Mouse (Mus musculus): ENCODE measurements around the gene Cfap298. TPM values are rescaled to one million over a fixed set of nuclear protein-coding genes. Genes with fewer than 3 reads are reported as not detected.

Gene Cfap298
- total RNA-seq, 2 experiments from 2014 or later: 40.0 to 42.4 TPM

Small RNA genes lying within 50 kb of the gene (microRNA-seq; reads per million reads assigned to microRNA genes)
- gene Gm22933: 0 reads per million in 2 experiments

Other genes starting within 250 kb of the Cfap298 start
- 1 to 10 TPM; 7.6 to 8.1 TPM for gene Mis18a, start 207.7 kb downstream of the Cfap298 start, total RNA-seq (2021)
- gene Mrap, start 196.9 kb downstream of the Cfap298 start, total RNA-seq (2021): under 1 TPM in 1 of 2 experiments, not detected in 1; 0.87 TPM
- gene Urb1, start 124.7 kb downstream of the Cfap298 start, total RNA-seq (2021): 10 to 100 TPM; 13.7 to 14.4 TPM
- gene Eva1c, start 108.4 kb downstream of the Cfap298 start, total RNA-seq (2021): 1 to 10 TPM; 1.6 to 1.8 TPM
- gene Synj1, start 76.2 kb upstream of the Cfap298 start, total RNA-seq (2021): 100 to 1,000 TPM; 329 to 335 TPM
- 10 to 100 TPM; 45.1 to 57.4 TPM for gene Paxbp1, start 109.4 kb upstream of the Cfap298 start, total RNA-seq (2021)
- gene 4932438H23Rik, start 160.0 kb upstream of the Cfap298 start, total RNA-seq (2021): under 1 TPM; 0.69 to 0.89 TPM

Measured in left cerebral cortex, postnatal 25 days (tissue).